Mouse (Mus musculus): Measurements from ENCODE around the gene Dennd1b. TPM values are rescaled to one million over a fixed set of nuclear protein-coding genes. Genes with fewer than 3 reads are reported as not detected.

The Dennd1b gene
- total and polyA plus RNA-seq, 3 experiments = 8.0 to 8.9 (median 8.0) TPM

GRCm38 (mm10) chr1:138940407-138940806, 22.8 kb upstream of the Dennd1b start:
- in situ Hi-C loops (cut with MboI; ENCODE audit: low pct_ligation_motif_present, low pct_unique_long_range_greater_than_20kb, low sequenced_read_pairs) = no loop called here
- TF ChIP-seq GABPA (IDR thresholded peaks at IDR 0.05; ENCODE audit: insufficient replicate concordance, low read depth, low read length) = no peak
- no peak for TF ChIP-seq RCOR1 (conservative IDR thresholded peaks at IDR 0.05; ENCODE audit: low read depth, low read length)
- TF ChIP-seq BHLHE40 (IDR thresholded peaks at IDR 0.05; ENCODE audit: low read depth, low read length) = no peak
- no peak for TF ChIP-seq CTCF (conservative IDR thresholded peaks at IDR 0.05 in 1 of 2, IDR thresholded peaks at IDR 0.05 in 1 of 2; ENCODE audit: low read depth in 2 of 2, low read length in 2 of 2)
- no peak for TF ChIP-seq MXI1 (IDR thresholded peaks at IDR 0.05; ENCODE audit: low read depth, low read length)
- TF ChIP-seq ZC3H11A (IDR thresholded peaks at IDR 0.05; ENCODE audit: low read depth, low read length) = no peak
- no peak for TF ChIP-seq CHD1 (IDR thresholded peaks at IDR 0.05; ENCODE audit: low read depth, low read length)
- TF ChIP-seq JUND (conservative IDR thresholded peaks at IDR 0.05; ENCODE audit: low read depth, low read length) = no peak
- TF ChIP-seq POLR2A (IDR thresholded peaks at IDR 0.05; ENCODE audit: low read depth, low read length) = no peak
- TF ChIP-seq MAFK (IDR thresholded peaks at IDR 0.05; ENCODE audit: insufficient replicate concordance, low read length) = no peak
- no peak for TF ChIP-seq NRF1 (IDR thresholded peaks at IDR 0.05; ENCODE audit: low read depth, low read length)
- no peak for TF ChIP-seq POLR2AphosphoS2 (IDR thresholded peaks at IDR 0.05; ENCODE audit: low read depth, low read length)
- TF ChIP-seq ZKSCAN1 (IDR thresholded peaks at IDR 0.05; ENCODE audit: borderline replicate concordance, low read depth, low read length) = no peak
- dilution Hi-C loops (cut with MboI; ENCODE audit: extremely low pct_ligation_motif_present, extremely low pct_unique_long_range_greater_than_20kb, low sequenced_read_pairs) = no loop called here
- Histone ChIP-seq H3K79me2 (replicated peaks; ENCODE audit: control insufficient read depth, extremely low read depth, insufficient read depth, poor library complexity, severe bottlenecking) (no peaks in the 10 kb centered on the region), H3K4me1 (ENCODE audit: control insufficient read depth in 1 of 2, insufficient read depth in 2 of 2) (peaks cover 6 to 20% of the 10 kb centered on the region in 2 experiments), H3K4me3 (replicated peaks in 1 of 3; ENCODE audit: low read depth in 2 of 3, low read length in 2 of 3, poor library complexity in 1 of 3) (no peak overlapping the region), H3K27me3 (replicated peaks) (no peaks in the 10 kb centered on the region), H3K36me3 (replicated peaks in 1 of 2; ENCODE audit: control insufficient read depth in 1 of 2, insufficient read depth in 1 of 2, low read length in 1 of 2) (no peaks in the 10 kb centered on the region), H3K9ac (ENCODE audit: insufficient read depth, low read depth) (no peak overlapping the region), H3K27ac (ENCODE audit: insufficient read depth, low read depth) (no peak overlapping the region), H3K4me2 (ENCODE audit: insufficient read depth, low read depth, poor library complexity, severe bottlenecking) (no peak overlapping the region), H3K9me3 (replicated peaks; ENCODE audit: low read length) (no peaks in the 10 kb centered on the region)
- DNase-seq (ENCODE audit: extremely low read depth) = no peak

GRCm38 (mm10) chr1:138952173-138952572, 11.1 kb upstream of the Dennd1b start:
- Histone ChIP-seq H3K36me3 (replicated peaks in 1 of 2; ENCODE audit: control insufficient read depth in 1 of 2, insufficient read depth in 1 of 2, low read length in 1 of 2) (no peaks in the 10 kb centered on the region), H3K4me1 (ENCODE audit: control insufficient read depth in 1 of 2, insufficient read depth in 2 of 2) (peaks cover 5 to 23% of the 10 kb centered on the region in 2 experiments), H3K27ac (ENCODE audit: insufficient read depth, low read depth) (no peak overlapping the region), H3K4me2 (ENCODE audit: insufficient read depth, low read depth, poor library complexity, severe bottlenecking) (no peak overlapping the region), H3K9ac (ENCODE audit: insufficient read depth, low read depth) (no peak overlapping the region), H3K4me3 (replicated peaks in 1 of 3; ENCODE audit: low read depth in 2 of 3, low read length in 2 of 3, poor library complexity in 1 of 3) (no peak overlapping the region), H3K79me2 (replicated peaks; ENCODE audit: control insufficient read depth, extremely low read depth, insufficient read depth, poor library complexity, severe bottlenecking) (no peaks in the 10 kb centered on the region), H3K27me3 (replicated peaks) (no peaks in the 10 kb centered on the region), H3K9me3 (replicated peaks; ENCODE audit: low read length) (no peaks in the 10 kb centered on the region)
- DNase-seq (ENCODE audit: extremely low read depth) = no peak
- in situ Hi-C loops (cut with MboI; ENCODE audit: low pct_ligation_motif_present, low pct_unique_long_range_greater_than_20kb, low sequenced_read_pairs) = no loop called here
- TF ChIP-seq JUN (IDR thresholded peaks at IDR 0.05; ENCODE audit: insufficient read depth, low read depth, low read length) (no peak), BHLHE40 (IDR thresholded peaks at IDR 0.05; ENCODE audit: low read depth, low read length) (no peak), MYC (IDR thresholded peaks at IDR 0.05; ENCODE audit: low read depth, low read length) (no peak), NRF1 (IDR thresholded peaks at IDR 0.05; ENCODE audit: low read depth, low read length) (no peak)
- dilution Hi-C loops (cut with MboI; ENCODE audit: extremely low pct_ligation_motif_present, extremely low pct_unique_long_range_greater_than_20kb, low sequenced_read_pairs) = no loop called here
